Mouse (Mus musculus) monocyte, adult 2 months (primary cell): ENCODE measurements around the gene Cables2.
A peak's percentile ranks its signal among the peaks of the same experiment; 100 is the strongest.

Experiments used
- DNase-seq, 2 experiments: peaks; one replicate each; pipeline ENCODE4 v3.0.0; 2022; ENCODE audit warnings: low spot score in 2 of 2, low read depth in 1 of 2

The Cables2 gene

GRCm38 (mm10) chr2:180273394-180274244 lies at the start of gene Cables2:
TSS of gene Cables2 (minus strand) at chr2:180273496.
- DNase-seq, result peak; percentile 83 to 85

- DNase-seq, result no peak
Measured at GRCm38 (mm10) chr2:180322674-180323355, 49.5 kb upstream of the Cables2 start.

- no peak for DNase-seq
Measured at GRCm38 (mm10) chr2:180320216-180320615, 46.9 kb upstream of the Cables2 start.

- DNase-seq, result no peak
Measured at GRCm38 (mm10) chr2:180317591-180317990, 44.3 kb upstream of the Cables2 start.

GRCm38 (mm10) chr2:180314292-180314691 lies 41.0 kb upstream of the Cables2 start:
- no peak for DNase-seq

- DNase-seq, result no peak
Measured at GRCm38 (mm10) chr2:180311147-180311546, 37.9 kb upstream of the Cables2 start.

- no peak for DNase-seq
Measured at GRCm38 (mm10) chr2:180307680-180308079, 34.4 kb upstream of the Cables2 start.

GRCm38 (mm10) chr2:180306423-180307168 lies 33.3 kb upstream of the Cables2 start:
- DNase-seq, result no peak

- no peak for DNase-seq
Measured at GRCm38 (mm10) chr2:180306009-180306408, 32.7 kb upstream of the Cables2 start.

GRCm38 (mm10) chr2:180305490-180305889 lies 32.2 kb upstream of the Cables2 start:
- DNase-seq, result no peak

- no peak for DNase-seq
Measured at GRCm38 (mm10) chr2:180304554-180304953, 31.3 kb upstream of the Cables2 start.

GRCm38 (mm10) chr2:180303468-180303867 lies 30.2 kb upstream of the Cables2 start:
- no peak for DNase-seq

- DNase-seq, result no peak
Measured at GRCm38 (mm10) chr2:180302201-180302600, 28.9 kb upstream of the Cables2 start.

- DNase-seq, result no peak
Measured at GRCm38 (mm10) chr2:180300771-180301170, 27.5 kb upstream of the Cables2 start.

- DNase-seq, result no peak
Measured at GRCm38 (mm10) chr2:180300252-180300651, 27.0 kb upstream of the Cables2 start.

- no peak for DNase-seq
Measured at GRCm38 (mm10) chr2:180292906-180293305, 19.6 kb upstream of the Cables2 start.

- DNase-seq, result no peak
Measured at GRCm38 (mm10) chr2:180292026-180292425, 18.7 kb upstream of the Cables2 start.

GRCm38 (mm10) chr2:180291566-180291965 lies 18.3 kb upstream of the Cables2 start:
- DNase-seq, result no peak

GRCm38 (mm10) chr2:180290503-180290902 lies 17.2 kb upstream of the Cables2 start:
- DNase-seq, result no peak

GRCm38 (mm10) chr2:180289440-180290108 lies 16.3 kb upstream of the Cables2 start, which contains the start of gene Rbbp8nl:
TSS of gene Rbbp8nl (minus strand) at chr2:180289879.
- no peak for DNase-seq

- DNase-seq, result no peak
Measured at GRCm38 (mm10) chr2:180288966-180289365, 15.7 kb upstream of the Cables2 start.
